Mouse (Mus musculus) adrenal gland, postnatal 14 days (tissue): ENCODE results near the gene Opcml. TPM values are rescaled to one million over a fixed set of nuclear protein-coding genes. Genes with fewer than 3 reads are reported as not detected.

Source experiments
- DNase-seq: peaks from one replicate; pipeline ENCODE4 v3.0.0; 2021; ENCODE audit warnings: mixed read lengths
- total RNA-seq: library from RNA; stranded (reverse); gene quantifications from 2 replicates; pipeline ENCODE4 v1.2.3, GENCODE M21; 2021

Gene Opcml
- total RNA-seq, 1 experiment from 2014 or later, result 1.4 TPM

DNA sequence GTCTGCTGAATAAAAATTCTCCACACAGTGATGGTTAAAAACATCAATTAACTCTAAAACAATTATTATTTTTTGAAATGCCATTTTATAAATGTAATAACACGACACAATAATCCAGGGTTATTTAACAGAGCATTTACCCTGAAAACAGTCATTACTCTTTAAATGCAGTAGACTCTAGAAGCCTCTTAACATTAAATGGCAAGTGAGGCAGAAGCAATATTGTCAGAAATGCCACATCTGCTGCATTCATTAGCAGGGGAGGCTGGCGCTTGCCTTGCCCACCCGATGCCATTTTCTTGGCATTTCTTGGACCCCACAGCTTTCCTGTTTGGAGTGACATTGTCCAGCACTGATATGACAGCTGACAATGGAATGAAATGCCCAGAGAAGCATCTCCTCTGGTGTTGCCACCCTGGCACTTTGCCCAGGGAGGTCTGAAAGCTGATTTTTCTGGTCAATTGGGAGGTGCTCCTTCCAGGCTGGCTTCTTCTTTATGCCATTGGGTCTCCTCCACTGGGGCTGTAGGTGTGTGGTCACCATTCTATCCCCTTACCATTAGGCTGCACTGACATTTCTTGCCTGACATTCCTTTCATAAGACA is 649.7 kb downstream of the Opcml start:
- DNase-seq, result no peak

DNA sequence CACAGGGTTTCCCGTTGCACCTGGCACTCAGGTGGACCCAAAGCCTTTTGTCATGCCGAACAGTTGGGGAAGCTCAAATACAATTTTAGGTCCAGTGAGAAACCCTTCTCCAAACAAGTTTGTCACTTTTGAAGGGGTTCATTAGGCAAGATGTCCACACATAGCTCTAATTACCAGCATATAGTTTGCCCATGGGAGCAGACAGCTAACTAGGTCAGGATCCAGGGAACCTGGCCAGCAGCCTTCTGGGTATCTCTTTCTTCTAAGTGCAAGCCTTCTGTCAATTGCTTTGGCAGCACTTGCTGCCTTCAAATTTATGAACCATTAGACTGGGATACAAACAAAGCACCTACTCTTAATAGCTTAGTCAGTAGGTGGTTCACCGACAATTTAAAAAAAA is 653.9 kb downstream of the Opcml start:
- DNase-seq, result no peak

DNA sequence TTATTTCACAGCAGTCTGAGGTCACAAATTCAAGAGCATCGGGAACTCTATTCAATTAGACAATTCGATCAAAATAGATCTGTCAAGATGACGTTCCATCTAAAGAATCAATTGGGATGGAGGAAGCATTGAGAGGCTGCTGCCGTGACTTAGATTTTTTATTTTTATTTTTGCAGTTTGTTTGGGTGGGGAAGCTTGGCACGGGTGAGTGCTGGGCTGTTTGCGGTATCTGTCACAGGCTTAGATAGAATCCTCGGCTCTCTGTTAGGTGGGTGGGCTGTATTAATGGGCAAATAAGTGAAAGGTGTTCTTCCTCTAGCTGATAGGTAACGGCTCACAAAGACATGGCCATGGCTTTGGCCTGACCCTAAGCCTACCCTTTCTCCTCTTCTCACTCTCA is 654.4 kb downstream of the Opcml start:
- DNase-seq, result no peak

DNA sequence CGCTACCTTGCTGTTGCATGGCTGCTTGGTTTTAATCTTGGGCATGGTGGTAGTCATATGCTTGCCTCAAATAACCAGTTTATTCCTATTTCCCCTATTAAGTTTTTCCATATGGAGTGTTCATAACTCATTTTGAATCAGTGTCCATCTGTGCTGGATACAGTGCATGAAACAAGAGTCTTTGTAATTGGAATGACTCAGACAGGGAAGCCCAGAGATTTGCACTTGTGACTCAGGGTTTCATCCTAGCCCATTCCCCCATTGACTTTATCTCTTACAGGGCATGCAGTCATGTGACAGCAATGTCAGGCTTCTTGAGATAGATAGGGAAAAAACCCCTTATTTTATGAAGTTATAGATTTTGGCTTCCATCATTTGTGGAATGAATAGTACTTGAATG is 655.3 kb downstream of the Opcml start:
- no peak for DNase-seq

DNA sequence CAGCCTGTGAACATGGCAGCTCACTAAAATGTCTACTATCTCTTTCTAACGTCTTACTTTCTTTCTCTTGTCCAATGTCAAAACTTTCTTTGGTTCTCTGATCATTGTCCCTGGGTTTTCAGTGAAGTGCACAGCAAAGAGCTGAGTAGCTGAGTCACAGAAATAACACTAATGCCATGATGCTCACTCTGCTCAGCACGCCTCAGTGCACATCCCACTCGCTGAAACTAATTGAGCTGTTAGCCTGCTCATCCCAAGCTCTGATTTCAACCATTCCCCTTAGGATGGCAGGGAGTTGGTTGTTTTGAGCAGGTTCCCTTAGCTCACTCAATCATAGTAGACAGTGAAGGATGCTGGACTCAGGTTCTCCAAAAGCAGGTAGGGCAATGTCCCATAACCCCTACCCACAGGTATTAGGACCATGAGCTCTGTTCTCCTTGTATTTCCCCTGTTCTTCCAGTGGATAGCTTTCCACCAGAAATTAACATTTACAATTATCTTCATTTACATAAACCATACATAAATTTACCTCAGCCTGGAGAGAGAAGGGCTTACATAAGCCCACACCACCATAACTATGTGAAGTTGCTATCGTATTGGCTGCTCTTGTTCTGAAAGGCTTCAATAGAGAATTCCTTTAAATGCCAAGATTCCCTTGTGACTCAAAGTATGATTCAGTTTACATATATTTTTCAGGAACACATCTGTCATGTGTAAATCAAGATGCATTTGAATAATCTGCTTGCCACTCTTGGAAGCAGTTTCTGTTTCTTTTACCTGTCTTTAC is 655.9 kb downstream of the Opcml start:
- DNase-seq, result no peak

DNA sequence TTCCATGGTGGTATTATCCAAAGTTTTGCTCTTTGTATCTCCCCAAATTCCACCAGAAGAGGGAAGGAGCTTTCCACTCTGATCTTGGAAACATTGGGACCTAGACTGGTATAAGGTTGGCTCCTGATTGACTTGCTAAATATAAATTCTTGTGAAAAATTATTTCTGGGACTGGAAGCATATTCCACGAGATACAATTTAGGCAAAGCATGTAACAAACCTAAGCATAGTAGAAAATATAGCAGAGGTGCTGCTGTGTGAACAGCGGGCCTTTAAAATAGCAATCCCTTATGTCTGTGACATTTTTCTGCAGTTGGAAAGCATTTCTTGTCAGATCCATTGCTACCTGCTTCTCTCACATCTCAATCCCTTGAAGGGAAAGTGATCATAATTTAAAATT is 661.9 kb downstream of the Opcml start:
- no peak for DNase-seq

DNA sequence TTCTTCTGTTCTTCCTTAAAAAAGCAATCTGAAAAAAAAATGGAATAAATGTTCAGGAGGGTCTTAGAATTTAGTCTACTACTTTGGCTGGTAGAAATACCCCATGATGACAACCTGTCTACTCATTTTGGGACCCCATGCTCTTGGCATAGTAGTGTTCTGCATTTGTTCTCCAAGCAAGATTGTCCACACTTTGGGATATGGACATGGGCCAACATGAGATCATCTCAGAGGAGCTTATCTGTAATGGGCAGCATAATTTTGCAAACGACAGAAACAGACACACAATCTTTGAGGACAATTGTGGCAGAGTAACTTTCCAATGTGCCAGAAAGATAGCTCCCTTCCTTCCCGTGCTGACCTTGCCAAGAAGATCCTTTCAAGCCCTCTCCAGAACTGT is 662.5 kb downstream of the Opcml start:
- DNase-seq, result no peak

DNA sequence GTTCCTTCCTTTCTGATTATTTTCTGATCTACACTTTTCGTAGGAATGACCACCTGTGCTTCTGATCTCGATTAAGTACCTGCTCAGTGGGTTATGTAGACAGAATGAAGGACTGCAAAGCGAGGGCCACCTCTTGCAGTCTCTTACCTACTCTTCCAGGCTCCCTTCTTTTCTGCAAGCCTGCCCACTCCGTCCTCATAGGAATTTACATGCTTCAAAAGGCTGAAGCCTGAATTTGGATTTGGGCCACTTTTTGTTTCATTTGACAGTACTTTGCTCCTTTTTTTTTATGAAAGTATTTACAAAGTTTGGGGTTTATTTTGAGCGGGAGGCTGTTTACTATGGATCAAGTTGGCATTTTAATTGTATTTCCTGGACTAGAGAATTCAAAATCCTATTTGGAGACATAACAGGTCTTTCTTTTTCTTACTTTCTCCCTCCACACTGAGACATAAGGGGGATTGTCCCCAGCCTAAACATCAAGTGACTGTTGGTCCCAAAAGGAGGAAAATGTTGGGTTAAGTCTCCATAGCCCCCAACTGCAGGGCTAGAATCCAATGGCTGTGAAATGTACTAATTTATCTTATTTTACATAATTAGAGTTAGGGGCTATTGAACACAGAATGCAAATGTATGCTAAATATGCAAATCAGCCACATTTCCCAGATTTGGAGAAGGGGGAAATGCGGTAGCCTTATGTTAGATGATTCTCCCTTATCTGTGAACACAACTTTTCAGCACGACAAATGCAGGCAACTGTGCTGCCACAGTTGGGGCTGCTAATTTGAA is 667.6 kb downstream of the Opcml start:
- DNase-seq, result no peak

DNA sequence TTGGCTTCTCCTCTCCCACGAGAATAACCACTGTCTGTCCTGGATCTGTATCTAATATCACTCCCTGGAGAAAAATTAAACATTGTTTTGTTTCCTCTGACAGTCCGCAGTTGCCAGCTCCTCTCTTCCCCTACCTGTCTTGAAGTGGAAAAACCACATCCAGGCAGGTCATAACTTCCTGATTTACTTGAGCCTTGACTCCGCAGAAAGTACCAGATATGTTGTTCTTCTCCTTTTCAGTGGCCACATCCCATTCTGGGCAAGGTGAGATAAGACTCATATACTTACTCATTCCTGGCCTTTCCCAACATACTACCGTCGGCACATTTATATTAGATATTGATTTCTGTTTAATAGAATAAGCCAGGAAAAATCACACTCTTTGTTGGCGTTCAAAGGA is 673.0 kb downstream of the Opcml start:
- DNase-seq, result no peak

DNA sequence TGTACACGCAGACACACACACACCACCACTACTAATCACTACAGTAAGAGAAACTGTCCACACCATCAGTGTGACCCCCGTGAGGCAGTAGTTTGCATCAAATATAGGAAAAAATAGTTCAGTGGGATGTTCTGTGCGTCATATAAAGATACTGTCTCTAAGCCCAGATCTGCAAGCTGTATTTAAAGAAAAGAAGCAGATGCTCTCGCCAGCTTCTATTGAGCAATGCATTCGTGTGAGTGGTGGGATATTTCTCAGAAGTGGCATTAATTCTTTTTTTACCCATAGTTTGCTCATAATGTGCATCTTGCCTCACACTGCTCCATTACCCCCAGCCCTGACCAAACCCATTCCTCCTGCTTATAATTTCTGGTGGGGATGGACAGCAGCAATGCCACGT is 678.8 kb downstream of the Opcml start:
- DNase-seq, result no peak

DNA sequence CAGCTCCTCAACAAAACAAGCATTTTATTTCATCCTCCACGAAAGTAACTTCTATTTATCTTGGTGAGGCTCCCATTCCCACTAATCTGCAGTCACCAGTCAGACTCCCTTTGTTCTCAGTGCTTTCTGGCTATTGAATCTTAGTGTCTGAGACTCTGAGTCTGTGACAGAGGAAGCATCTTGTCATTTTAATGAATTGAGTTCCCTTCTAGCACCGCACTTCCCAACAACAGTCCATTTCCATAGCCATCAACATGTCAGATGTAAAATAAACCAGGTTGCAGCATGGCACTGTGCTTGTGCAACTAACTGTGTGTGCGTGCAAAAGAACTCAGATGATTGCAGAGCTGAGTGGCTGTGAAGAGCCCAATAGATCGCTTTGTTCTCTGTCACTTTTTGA is 680.9 kb downstream of the Opcml start:
- no peak for DNase-seq

DNA sequence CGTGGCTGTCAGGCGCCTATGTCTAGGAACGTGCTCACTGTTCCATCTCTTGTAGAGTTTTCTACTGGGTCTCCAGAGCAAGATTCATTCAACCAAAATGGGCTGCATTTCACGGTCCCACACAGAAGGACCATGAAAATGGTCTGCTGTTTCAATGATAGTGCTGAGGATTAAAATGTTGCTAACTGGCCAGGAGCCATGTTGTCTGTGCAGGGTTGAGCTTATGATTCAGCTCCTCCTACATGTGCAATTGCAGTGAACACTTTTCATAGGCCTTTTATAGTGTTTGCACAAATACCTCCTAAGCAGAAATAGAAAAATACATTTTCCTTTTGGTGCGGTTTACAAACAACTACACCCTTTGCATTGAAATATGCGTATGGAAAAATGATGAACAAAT is 684.0 kb downstream of the Opcml start:
- no peak for DNase-seq

DNA sequence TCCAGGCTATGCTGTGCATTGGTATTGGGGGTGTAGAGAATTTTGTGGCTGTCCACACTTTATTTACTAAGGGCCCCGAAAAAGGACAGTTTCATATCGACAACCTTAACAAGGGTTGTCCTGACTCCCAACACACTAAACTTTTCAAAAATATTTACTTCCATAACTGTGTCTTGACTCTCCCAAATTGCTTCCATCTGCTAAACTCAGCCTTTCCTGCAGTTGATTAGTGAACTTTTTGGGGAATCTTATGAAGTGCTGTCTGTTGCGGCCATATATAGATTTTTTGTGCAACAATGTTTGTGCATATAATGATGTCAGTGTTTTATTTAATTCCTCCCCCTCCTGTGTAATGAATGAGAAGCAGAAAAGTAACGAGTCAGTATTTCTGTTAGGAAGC is 690.7 kb downstream of the Opcml start:
- no peak for DNase-seq

DNA sequence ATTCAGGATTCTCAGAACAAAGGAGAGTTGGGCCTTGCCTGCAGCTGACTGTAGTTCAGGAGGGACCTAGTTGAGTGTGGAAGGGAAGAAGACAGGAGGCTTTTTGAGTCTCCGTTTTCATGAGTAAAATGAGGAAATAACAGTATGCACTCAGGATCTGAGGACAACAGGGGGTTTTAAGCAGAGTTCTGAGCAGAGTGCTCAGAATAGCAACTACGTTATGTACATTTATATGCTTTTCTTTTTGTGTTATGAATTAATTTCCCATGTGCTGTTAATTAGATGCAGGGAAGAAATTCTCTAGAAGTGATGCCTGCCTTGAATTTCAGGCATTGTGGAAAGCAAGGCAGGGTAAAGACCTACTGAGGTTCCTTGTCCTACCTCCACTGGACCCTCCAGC is 697.9 kb downstream of the Opcml start:
- no peak for DNase-seq

DNA sequence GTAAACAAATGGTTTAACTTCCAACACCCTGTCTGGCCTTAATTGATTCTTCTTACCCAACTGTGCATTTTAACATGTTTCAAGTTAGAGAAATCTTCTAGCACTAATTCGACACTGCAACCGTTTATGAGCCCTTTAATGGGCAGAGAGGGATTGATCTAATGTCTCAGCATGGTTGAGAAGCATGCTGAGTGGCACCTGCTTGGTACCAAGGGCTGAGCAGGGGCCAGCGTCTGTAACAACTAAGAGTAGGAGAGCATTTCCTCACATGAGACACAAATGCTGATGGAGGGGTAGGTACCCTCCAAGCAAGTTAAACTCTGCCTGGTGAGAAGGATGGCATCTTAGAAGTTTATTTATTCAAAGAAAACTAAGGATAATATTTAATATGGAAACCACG is 699.3 kb downstream of the Opcml start:
- DNase-seq, result no peak

DNA sequence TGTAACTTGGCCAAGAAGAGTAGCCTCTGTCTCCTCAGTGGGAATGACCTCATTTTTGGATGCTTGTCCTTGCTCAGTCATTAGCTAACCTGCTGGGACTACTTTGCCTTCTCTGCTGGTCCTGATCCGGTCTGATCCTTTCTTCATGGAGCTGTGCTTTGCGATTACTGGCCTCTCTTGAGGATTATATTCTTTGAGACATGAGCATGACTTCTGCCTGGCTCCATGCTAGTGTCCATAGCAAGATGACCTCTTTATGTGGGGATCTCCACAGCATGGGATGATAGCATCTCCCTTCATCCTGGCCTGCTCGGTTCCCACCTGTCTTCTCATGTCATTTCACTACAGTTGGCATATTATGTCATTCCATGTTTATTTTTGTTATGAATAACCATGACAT is 699.8 kb downstream of the Opcml start:
- no peak for DNase-seq

DNA sequence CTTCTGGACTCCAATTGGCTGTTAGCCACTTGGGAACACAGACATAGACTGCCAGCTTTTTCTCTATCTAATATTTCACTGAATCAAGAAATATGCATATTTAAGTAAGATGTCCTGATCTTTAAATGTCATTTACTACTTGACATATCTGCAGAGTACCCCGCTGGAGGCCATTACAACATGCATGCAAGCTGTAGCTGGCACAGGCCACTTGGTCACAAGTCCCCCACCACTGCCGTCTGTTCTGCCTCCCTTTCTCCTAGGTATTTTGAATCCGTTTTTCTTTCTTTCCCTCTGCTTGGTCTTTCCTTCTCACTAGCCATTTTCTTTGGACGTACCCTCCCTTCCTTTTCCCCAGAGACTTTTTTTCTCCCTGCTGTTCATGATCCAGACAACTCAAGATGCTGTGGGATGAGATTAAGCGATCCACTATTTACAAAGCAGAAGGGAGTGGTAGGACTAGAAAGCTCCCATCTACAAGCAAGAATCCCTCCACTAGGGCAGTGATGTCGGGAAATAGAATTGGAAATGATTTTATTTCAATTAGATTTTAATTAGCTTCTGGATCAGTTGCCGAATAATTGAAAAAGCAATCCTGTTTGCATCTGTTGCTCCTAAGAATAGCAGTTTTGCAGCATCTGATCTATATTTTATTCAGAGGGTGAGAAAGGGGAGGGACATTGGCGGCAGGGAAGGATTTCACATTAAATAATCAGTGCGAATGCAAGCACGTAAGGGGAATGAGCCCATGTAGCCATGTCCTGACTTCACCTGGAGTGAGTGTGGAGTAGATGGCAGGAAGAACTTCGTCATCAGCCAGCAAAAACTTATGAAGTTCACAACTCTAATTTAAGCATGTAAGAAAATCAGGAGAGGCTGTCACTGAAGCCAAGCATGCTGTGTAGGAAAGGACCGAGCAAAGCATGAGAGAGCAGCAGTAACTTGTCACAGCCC is 709.5 kb downstream of the Opcml start:
- DNase-seq, result no peak

DNA sequence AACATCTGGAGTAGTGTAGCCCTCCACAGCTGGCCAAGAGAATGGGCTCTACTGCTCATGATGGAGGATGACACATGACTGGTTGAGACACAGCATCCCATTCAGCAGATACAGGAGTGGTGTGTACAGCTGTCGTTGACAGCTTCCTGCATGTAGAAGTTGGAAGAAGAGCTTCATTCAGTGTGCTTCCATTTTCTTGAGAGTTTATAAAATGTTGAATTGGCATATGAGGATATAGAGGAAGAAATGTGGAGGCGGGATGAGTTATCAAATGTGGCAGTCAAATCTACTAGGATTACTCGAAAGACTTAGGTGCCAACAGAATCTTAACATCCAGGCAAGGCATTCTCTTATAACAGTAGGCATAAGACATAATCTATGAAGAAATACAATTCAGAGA is 723.3 kb downstream of the Opcml start:
- no peak for DNase-seq

DNA sequence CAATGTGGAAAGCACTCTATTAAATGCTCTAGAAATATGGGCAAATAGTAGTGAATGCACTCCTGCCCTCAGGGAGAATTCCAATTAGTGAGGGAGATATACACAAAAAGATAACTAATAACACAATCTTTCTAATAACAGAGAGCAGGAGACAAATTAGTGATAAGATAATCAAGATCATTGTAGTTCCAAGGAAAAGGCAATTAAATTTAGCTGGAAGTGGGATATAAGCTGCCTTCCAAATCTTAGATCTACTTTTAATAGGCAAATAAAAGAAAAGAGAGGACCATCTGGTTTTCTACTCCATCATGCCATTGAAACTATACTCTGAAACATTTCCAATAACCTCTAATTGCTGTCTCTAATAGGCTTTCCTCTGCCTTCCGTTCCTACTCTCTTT is 742.6 kb downstream of the Opcml start:
- DNase-seq, result no peak

DNA sequence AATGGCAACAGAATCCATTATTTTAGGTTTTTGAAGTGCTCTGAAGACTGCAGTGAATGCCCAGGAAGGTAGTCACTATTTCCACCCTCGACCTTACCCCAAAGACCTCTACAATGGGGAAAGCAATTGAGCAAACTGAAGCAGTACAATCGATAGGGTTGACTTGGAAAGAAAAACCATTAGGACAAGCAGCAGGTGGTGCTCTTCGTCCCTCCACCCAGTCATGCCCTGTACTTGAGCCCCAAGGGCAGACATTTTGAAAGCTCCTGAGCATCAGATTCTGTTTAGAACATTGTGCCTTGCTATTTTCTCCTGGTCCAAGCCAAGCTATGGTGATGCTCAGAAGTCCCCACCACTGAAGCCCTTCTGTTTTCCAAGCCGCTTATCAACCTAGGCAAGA is 744.4 kb downstream of the Opcml start:
- DNase-seq, result no peak

DNA sequence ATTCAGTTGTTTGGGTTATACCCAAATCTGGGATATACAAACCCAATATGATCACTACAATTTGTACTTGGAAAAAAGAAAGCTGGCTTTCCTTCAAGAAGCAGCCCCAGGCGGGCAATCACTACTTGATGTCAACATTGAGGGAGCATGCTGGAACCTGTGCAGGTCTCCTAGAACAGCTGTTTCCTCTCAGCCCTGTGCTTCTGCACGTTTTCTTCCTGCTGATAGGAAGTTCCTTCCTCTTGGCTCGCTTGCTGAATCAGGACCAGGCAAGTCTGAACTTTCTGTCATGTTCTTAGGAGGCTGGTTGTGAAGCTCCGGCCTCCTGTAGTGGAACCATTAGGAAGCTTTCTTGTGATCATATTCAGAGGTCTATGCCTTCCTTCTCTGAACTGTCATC is 746.1 kb downstream of the Opcml start:
- no peak for DNase-seq

DNA sequence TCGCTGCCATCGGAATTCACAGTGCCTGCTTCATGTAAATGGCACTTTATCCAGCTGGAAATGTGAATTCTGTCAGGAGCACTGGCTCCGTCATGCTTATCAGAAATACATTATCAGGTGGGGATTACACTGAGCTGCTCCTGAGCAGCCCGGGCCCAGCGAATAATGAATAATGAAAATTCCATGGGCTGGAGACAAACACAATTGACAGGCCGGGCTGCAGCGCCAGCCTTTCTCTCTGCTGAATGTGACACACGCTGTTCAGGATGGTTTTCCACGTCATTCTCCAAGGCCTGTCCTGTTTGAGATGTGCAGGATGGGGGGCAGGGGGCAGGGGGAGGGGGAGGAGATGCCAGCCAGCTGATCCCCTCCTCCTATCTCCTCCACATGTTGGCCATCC is 757.6 kb downstream of the Opcml start:
- DNase-seq, result no peak
